Mouse (Mus musculus) erythroblast, embryonic 14.5 days (primary cell): ENCODE results near the gene Slc6a12.

Experiments used
- GATA1 ChIP-seq: IDR thresholded peaks from 2 replicates; pipeline ENCODE4 v1.6.1; 2012; ENCODE audit warnings: low read length, inconsistent platforms, mixed read lengths
- TAL1 ChIP-seq: IDR thresholded peaks from 3 replicates; pipeline ENCODE4 v1.6.1; 2012; ENCODE audit warnings: low read length, inconsistent platforms, mixed read lengths

DNA sequence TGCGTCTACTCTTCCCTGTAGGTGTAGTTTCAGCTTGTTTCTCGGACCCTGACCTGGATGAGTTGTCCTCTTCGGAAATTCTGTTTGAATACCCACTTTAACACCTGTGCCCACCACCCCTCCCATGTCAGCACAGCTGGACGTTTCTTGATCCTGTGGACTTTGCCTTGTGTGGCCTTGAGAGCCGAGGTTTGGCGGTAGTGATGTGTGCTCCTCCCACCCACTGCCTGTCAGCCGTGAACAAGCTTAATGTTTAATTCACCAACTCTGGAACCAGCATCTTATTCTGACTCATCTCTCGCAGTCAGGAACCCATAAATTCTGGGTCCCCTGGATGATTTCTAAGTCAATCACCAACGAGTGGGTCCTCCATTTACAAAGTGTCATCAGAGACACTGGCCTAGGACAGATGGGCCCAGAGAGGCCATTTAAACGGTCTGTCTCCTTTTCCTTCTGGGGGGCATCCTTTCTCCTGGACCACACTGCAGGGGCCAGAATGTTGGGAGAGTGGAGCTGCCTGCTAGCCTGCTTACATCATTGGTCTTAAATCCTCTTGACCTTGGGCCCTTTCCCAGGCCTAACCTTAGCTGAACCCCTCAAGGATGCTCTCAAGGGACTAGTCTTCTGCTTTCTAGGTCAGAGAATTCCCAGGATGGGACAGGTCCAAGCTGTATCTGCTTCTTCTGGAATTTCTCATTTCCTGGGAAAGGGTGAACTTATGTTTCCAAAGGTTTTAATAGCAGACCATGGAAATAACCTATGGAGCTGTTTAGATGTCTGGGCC is 28.5 kb downstream of the Slc6a12 start:
- TF ChIP-seq GATA1 = no peak
- no peak for TF ChIP-seq TAL1
